Mouse (Mus musculus): ENCODE results near the gene 2210010C04Rik.

DNA sequence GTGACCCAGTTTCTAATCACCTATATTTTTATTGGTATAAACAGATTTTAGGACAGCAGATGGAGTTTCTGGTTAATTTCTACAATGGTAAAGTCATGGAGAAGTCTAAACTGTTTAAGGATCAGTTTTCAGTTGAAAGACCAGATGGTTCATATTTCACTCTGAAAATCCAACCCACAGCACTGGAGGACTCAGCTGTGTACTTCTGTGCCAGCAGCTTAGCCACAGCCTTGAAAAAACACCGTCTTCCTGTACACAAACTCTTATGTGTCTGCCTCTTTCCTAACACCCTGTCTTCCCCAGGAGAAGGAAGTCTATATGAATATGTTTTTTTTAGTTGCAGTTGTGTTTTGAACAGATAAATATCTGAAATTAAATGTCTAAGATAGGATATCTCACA lies 13.3 kb upstream of the 2210010C04Rik start:
- TF ChIP-seq CTCF (IDR thresholded peaks at IDR 0.05; ENCODE audit: borderline replicate concordance, extremely low read depth, insufficient read depth, insufficient read length) (no peak), POLR2A (IDR thresholded peaks at IDR 0.05; ENCODE audit: borderline replicate concordance, extremely low read depth, insufficient read depth, insufficient read length, poor library complexity, severe bottlenecking) (no peak)
